Mouse (Mus musculus) liver, embryonic 13.5 days (tissue): Measurements from ENCODE around the gene Ybx2. TPM values are rescaled to one million over a fixed set of nuclear protein-coding genes. Genes with fewer than 3 reads are reported as not detected.
A peak's percentile ranks its signal among the peaks of the same experiment; 100 is the strongest.
"Not testable (repeated sequence)": the region's sequence is repeated elsewhere in the genome, so short reads cannot be mapped to it uniquely, and the experiment has no call there.

Experiments
- ATAC-seq: fragments of 200-750 bp; cut with Nextera tagmentation; 2 replicates; pipeline ENCODE4 v1.8.0; 2017; ENCODE audit warnings: low read depth, mild to moderate bottlenecking, moderate number of reproducible peaks, moderate library complexity
- DNase-seq: peaks from one replicate; pipeline ENCODE4 v3.0.0; 2022
- H3K27ac ChIP-seq: fragments of 300-500 bp; sonication (generic); 2 replicates; pipeline ENCODE4 v1.5.1; 2015; ENCODE audit warnings: moderate library complexity, mild to moderate bottlenecking, inconsistent platforms
- H3K27me3 ChIP-seq: fragments of 300-500 bp; sonication (generic); 2 replicates; pipeline ENCODE4 v1.6.1; 2015; ENCODE audit warnings: mild to moderate bottlenecking, inconsistent platforms
- H3K36me3 ChIP-seq: fragments of 300-500 bp; sonication (generic); 2 replicates; pipeline ENCODE4 v1.6.1; 2015; ENCODE audit warnings: mild to moderate bottlenecking, inconsistent platforms
- H3K4me1 ChIP-seq: fragments of 300-500 bp; sonication (generic); replicated peaks from 2 replicates; pipeline ENCODE4 v1.6.1; 2015; ENCODE audit warnings: inconsistent platforms
- H3K4me2 ChIP-seq: fragments of 300-500 bp; sonication (generic); 2 replicates; pipeline ENCODE4 v1.6.1; 2015; ENCODE audit warnings: inconsistent platforms, mild to moderate bottlenecking, moderate library complexity
- H3K4me3 ChIP-seq: fragments of 300-500 bp; sonication (generic); replicated peaks from 2 replicates; pipeline ENCODE4 v1.5.1; 2015; ENCODE audit warnings: mild to moderate bottlenecking, inconsistent platforms
- H3K9ac ChIP-seq: fragments of 300-500 bp; sonication (generic); 2 replicates; pipeline ENCODE4 v1.6.1; 2015; ENCODE audit warnings: mild to moderate bottlenecking, inconsistent platforms
- H3K9me3 ChIP-seq: fragments of 300-500 bp; sonication (generic); replicated peaks from 2 replicates; pipeline ENCODE4 v1.6.1; 2016; ENCODE audit warnings: inconsistent platforms
- WGBS: fragments of 180-500 bp; shearing (Covaris S2); methylation state at CpG from one replicate; pipeline ENCODE4 v1.1.7; 2015; ENCODE audit not compliant: insufficient replicate concordance; 5-methylcytosine and 5-hydroxymethylcytosine counted together
- polyA plus RNA-seq: library from polyadenylated mRNA; unstranded; fragments of >200 nt; fragmentation: Nextera tagmentation; extraction: Ambion mirVana; gene quantifications from 2 replicates; pipeline ENCODE4 v1.2.1, GENCODE M21; 2015

Ybx2 gene
- polyA plus RNA-seq, 1 experiment from 2014 or later, result 0.30 TPM

DNA sequence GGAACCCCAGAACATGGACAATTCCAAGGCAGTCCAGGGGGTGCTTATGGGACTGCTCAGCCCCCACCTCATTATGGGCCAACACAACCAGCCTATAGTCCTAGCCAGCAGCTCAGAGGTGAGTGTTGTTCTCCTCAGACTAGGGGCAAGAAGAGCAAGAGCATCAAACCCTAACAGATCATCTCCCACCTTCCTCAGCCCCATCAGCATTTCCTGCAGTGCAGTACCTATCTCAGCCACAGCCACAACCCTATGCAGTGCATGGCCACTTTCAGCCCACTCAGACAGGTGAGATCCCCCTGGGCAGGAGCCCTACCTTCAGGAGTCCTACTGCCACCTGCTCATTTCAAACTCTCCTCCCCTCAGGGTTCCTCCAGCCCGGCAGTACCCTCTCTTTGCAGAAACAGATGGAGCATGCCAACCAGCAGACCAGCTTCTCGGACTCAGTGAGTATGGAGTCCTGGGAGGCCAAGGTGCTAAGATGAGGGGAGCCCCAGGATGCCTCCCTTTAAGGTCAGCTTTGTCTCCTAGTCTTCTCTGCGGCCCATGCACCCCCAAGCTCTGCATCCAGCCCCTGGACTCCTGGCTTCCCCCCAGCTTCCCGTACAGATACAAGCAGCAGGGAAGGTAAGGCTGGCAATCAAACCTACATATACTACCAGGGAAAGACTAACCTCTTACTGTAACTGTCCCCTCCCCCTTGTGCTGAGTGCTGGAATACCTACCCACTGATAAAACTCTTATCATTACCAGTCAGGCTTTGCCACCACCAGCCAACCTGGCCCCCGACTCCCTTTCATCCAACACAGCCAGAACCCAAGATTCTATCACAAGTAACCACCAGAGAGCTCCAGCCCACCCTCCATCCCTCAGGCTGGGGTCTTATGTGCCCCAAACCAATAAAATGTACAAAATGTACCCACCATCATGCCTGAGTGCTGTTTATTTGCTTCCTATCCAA, 19.6 kb upstream of the Ybx2 start:
- ATAC-seq, result peak; percentile 70
- DNase-seq, result peak; percentile 83
- peak overlapping the region; percentile 98 for H3K4me2 ChIP-seq
- peak overlapping the region; percentile 91 for H3K4me3 ChIP-seq
- no peaks in the 10 kb centered on the region for H3K9me3 ChIP-seq
- peak overlapping the region; percentile 99 for H3K27ac ChIP-seq
- no peaks in the 10 kb centered on the region for H3K27me3 ChIP-seq
- H3K9ac ChIP-seq, result peak overlapping the region; percentile 99
- peaks cover 75% of the 10 kb centered on the region for H3K36me3 ChIP-seq
- peaks cover 62% of the 10 kb centered on the region for H3K4me1 ChIP-seq
- 16% methylated on average over 5 of the region's 5 CpGs for WGBS

DNA sequence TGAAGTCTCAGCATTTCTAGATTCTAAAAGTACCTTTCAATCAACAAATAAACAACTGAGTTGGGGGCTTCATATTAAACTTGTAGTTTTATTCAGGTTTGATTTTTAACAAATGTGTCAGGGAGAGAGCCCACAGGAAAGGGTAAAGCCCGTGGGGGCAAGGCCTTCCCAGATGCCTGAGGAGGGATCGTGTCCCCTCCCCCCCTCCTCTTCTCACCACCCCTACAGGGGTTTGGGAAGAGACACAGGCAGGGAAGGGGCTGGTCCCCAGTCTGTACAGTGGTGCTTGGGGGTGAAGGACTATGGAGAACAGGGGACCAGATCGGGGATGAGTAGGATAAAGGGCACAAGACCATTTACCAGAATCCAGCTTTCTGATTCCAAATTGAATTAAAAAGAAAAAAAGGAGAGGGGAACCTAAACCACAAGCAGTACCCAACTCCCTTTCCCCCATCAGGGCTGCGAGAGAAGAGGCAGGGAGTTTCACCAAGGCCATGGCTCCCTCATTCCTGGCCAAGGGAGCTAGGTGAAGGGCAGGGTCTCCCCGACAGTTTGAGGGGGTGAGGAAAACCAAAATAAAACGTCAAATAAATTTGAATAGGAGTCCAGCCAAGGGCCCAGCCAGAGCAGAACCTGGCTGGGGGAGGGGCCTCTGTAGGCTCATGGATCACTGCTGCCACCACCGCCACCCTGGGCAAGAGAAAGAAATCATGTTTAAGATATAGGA, 18.8 kb upstream of the Ybx2 start:
- H3K4me2 ChIP-seq, result peak overlapping the region; percentile 98
- peaks cover 62% of the 10 kb centered on the region for H3K4me1 ChIP-seq
- H3K9me3 ChIP-seq, H3K27me3 ChIP-seq, ATAC-seq, DNase-seq: not testable (repeated sequence)
- peaks cover 67% of the 10 kb centered on the region for H3K36me3 ChIP-seq
- peak overlapping the region; percentile 91 for H3K4me3 ChIP-seq
- peak overlapping the region; percentile 99 for H3K27ac ChIP-seq
- peak overlapping the region; percentile 99 for H3K9ac ChIP-seq
- 20% methylated on average over 7 of the region's 7 CpGs for WGBS

DNA sequence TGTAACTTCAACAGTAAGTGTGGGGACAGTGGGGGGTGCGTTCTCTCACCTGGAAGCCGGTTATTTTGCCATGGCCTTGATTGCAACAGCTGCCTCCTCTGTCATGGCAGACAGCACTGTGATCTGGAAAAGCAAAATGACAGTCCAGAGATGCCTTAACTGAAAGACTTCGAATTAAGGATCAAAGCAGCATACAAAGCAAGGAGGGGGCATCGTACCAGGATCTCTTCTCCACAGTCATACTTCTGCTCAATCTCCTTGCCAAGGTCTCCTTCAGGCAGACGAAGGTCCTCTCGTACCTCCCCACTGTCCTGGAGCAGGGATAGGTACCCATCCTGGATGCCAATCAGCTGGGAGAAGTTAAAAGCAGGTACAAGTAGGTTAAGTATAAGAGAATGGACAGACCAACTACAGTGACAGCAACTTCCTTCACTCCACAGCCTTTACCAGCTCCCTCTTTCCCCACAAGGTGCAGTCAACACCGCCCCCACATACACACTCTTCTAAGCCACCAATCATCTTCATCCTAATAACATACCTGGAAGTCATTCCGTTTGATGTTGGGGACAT, 18.1 kb upstream of the Ybx2 start:
- Histone ChIP-seq H3K4me3 (peak overlapping the region; percentile 91), H3K36me3 (peaks cover 60% of the 10 kb centered on the region), H3K4me1 (peaks cover 68% of the 10 kb centered on the region), H3K9ac (peak overlapping the region; percentile 99), H3K9me3 (no peaks in the 10 kb centered on the region), H3K4me2 (peak overlapping the region; percentile 98), H3K27me3 (no peaks in the 10 kb centered on the region), H3K27ac (peak overlapping the region; percentile 99)
- DNase-seq, result no peak
- ATAC-seq, result no peak
- WGBS, result 61% methylated on average over 8 of the region's 8 CpGs

DNA sequence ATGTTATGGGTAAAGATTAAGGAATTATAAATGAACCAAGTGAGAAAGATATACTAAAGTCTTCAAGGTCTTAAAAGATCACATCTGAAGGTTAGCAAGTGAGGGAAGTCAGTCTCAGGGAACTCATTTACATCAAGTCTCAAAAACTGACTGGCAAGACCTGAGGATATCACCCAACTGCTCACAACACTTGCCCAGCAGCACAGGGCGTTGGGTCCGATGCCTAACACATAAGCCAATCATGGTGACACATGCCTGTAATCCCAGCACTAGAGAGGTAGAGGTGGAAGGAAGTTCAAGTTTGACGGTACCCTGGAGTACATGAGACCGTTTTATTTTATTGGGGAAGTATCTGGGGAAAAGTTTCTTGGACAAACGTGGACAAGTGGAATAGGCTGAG, 17.5 kb upstream of the Ybx2 start:
- H3K9ac ChIP-seq, result peak overlapping the region; percentile 99
- WGBS, result 71% methylated on average over 5 of the region's 5 CpGs
- peaks cover 68% of the 10 kb centered on the region for H3K4me1 ChIP-seq
- H3K27ac ChIP-seq, result peak overlapping the region; percentile 99
- DNase-seq (no peak), ATAC-seq (no peak)
- H3K4me3 ChIP-seq, result peak overlapping the region; percentile 91
- peak overlapping the region; percentile 98 for H3K4me2 ChIP-seq
- no peaks in the 10 kb centered on the region for H3K27me3 ChIP-seq
- peaks cover 54% of the 10 kb centered on the region for H3K36me3 ChIP-seq
- no peaks in the 10 kb centered on the region for H3K9me3 ChIP-seq

DNA sequence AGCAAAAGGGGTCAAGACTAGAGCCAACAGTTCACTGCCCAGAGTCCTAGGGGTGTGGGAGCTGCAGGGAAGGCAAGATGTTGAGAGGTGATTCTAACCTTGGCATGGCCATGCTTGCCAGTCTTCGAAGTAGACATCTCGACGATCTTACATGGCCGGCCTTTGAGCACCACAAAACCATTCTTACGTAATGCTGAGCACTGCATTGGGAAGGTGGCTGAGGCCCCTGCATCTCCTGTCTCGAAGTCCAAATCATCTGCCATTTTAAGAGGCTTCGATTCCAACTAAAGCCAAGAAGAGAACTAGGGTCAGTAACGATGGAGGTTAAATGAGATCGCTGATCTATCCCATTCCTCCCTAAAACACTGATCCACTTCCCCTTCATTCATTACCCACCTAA, 16.5 kb upstream of the Ybx2 start:
- Histone ChIP-seq H3K4me1 (peaks cover 72% of the 10 kb centered on the region), H3K27ac (peak overlapping the region; percentile 99), H3K4me3 (peak overlapping the region; percentile 91), H3K9ac (peak overlapping the region; percentile 99), H3K27me3 (no peaks in the 10 kb centered on the region), H3K36me3 (peaks cover 50% of the 10 kb centered on the region), H3K9me3 (no peaks in the 10 kb centered on the region), H3K4me2 (peak overlapping the region; percentile 98)
- DNase-seq, result no peak
- 43% methylated on average over 9 of the region's 9 CpGs for WGBS
- ATAC-seq, result no peak

DNA sequence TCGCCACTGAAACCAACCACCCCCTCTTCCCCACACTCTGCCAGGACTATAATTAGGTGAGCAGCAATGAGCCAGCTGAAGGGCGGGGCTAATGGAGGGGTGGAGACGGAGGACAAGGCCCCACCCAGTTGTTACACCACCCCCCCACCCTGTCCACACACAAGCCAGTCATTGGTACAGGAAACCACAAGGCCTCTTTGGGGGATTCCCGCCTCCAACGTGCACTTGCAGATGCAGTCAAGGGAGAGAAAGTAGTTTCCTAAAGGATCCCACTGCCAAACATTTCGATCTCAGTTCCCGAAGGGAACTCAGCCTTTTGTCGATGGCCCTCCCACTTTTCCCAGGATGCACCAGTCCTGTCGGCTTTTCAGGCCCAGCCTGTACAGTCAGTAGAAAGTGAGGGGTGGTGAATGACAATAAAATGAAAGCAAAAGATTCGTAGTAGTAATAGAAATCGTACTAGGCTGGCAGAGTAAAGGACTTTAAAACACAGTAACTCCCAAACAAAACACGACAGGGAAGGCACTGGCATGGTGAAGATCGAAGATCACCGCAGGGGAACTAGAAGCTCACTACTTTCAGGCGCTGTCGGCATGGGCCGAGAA, 15.8 kb upstream of the Ybx2 start:
- DNase-seq (peak; percentile 87), ATAC-seq (peak; percentile 47)
- WGBS, result under 1% methylated on average over 17 of the region's 17 CpGs
- Histone ChIP-seq H3K4me1 (peaks cover 72% of the 10 kb centered on the region), H3K9me3 (no peaks in the 10 kb centered on the region), H3K4me2 (peak overlapping the region; percentile 98), H3K27ac (peak overlapping the region; percentile 99), H3K27me3 (no peaks in the 10 kb centered on the region), H3K36me3 (peaks cover 47% of the 10 kb centered on the region), H3K9ac (peak overlapping the region; percentile 99), H3K4me3 (peak overlapping the region; percentile 91)

DNA sequence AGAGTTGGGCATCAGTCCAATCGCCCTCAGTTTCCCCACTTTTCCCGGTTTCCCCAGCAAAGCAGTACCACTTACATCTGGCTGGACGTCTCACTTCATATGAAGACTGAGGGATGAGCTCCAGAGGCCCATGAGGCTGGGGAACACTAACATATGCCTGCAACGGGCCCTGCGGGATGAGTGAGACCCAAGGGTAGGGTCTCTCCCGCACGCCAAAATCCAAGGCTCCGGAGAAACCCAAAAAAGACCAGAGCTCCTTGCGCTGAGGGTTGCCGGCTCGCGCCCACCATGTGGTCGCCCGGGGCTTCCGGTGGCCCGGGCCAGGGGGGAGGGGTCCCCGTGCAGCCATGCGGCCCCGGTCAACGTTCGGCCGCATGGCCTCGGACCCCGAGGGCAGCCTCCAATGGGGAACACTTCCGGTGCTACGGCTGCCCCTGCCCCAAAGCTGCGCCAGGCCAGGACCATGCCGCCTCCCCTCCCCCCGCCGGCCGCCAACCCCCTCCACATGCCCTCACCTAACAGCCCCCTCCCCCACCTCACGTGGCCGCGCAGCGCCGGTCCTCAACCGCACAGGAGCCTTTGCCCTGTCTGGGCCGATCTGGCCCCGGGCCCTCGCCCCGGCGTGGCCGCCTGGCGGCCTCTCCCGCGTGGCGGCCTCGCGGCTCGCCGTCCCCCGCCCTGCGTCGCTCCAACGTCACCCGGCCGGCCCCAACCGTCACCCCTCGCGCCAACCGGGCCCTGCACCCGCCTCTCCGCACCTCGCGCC, 15.1 kb upstream of the Ybx2 start:
- Histone ChIP-seq H3K36me3 (peaks cover 41% of the 10 kb centered on the region), H3K4me2 (peak overlapping the region; percentile 98), H3K4me3 (peak overlapping the region; percentile 91), H3K27ac (peak overlapping the region; percentile 99), H3K27me3 (no peaks in the 10 kb centered on the region), H3K4me1 (peaks cover 65% of the 10 kb centered on the region), H3K9me3 (no peaks in the 10 kb centered on the region), H3K9ac (peak overlapping the region; percentile 99)
- ATAC-seq (peak; percentile 4; the same call in 1 of the 2 replicates), DNase-seq (peak; percentile 23)
- under 1% methylated on average over 58 of the region's 65 CpGs for WGBS

DNA sequence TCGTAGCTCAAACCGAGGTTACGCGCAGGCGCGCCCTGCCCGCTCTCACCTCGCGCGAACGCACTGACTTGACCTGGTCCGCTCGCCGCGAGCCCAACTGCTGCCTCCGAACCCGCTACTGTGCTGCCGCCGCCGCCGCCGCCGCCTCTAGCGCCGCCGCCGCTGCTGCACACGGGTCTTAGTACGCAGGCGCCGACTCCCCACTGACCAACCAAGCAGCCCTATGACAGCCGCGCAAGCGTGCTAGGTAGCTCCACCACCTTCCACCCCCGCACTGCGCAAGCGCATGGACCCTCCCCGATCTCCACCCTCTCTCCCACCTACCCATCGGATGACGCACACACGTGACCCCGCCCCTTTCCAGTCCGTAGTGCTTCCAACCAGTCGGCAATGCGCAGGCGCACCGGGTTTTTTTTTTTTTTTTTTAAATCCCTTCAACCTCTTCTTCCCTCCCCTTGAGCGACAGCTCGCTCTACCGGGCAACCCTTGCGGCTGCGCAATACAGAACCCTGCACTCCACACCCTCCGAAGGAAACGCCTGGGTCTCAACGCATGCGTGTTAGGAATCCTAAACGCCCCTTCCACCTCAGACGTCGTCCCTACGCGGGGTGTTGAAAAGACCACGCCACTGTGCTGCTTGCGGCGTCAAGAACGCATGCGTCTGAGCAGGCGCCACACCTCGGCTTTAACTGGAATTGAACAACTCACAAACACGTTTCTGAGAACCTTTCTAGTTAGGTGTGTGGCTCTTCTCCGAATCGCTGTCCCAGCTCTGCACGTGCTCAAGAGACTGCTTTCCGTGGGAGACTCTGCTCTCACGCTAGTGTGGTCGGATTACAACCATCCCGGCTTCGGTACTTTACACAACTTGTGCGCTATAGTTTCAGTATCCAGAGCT, 14.2 kb upstream of the Ybx2 start, which contains the start of gene Eif5a:
TSS of gene Eif5a (minus strand) at position 845 of the 898 bp plus-strand sequence.
- H3K27me3 ChIP-seq, result no peaks in the 10 kb centered on the region
- H3K4me3 ChIP-seq, result peak within 1 kb of the TSS; percentile 91
- H3K36me3 ChIP-seq, result peaks cover 31% of the 10 kb centered on the region
- DNase-seq (peak; percentile 100), ATAC-seq (peak; percentile 90)
- no peaks in the 10 kb centered on the region for H3K9me3 ChIP-seq
- under 1% methylated on average over 78 of the region's 78 CpGs for WGBS
- H3K4me1 ChIP-seq, result peaks cover 56% of the 10 kb centered on the region
- peak within 1 kb of the TSS; percentile 99 for H3K27ac ChIP-seq
- peak within 1 kb of the TSS; percentile 99 for H3K9ac ChIP-seq
- H3K4me2 ChIP-seq, result peak within 1 kb of the TSS; percentile 98

DNA sequence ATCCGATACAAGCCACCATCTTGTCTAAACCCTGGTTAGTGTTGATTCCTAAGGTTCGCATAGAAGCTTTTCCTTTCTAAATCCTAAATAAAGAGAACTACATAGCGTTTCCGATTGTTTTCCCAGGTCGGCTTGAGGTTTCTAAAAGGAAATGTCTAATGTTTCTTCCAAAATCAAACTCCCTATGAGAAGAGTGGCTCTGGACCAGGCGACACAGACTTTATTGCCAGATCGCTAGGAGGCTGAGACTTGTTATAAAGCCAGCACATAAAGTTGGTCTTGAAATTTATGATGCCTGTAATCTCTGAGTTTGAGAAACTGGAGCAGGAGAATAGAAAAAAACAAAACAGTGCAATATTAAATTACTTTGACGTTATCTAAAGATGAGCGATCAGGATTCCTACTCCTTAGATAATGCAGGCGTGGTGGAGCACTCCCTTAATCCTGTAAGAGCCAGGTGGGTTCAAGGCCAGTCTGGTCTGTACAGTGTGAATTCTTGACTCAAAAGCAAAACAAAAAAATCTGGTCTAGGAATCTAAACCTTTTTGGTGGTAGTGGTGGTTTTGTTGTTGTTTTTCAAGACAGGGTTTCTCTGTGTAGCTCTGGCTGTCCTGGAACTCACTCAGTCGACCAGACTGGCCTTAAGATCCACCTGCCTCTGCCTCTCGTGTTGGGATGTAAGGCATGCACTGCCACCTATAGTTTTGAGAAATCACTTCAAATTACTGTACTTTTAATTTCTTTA, 13.4 kb upstream of the Ybx2 start:
- WGBS, result 3% methylated on average over 12 of the region's 12 CpGs

More for the DNA sequence above, 13.4 kb upstream of the Ybx2 start:
- H3K9ac ChIP-seq, result peak overlapping the region; percentile 78
- H3K27ac ChIP-seq, result peak overlapping the region; percentile 99
- peaks cover 48% of the 10 kb centered on the region for H3K4me1 ChIP-seq
- H3K4me3 ChIP-seq, result peak overlapping the region; percentile 91
- no peak for ATAC-seq
- H3K36me3 ChIP-seq, result peaks cover 23% of the 10 kb centered on the region
- DNase-seq, result no peak
- H3K4me2 ChIP-seq, result peak overlapping the region; percentile 84
- no peaks in the 10 kb centered on the region for H3K27me3 ChIP-seq
- H3K9me3 ChIP-seq, result no peaks in the 10 kb centered on the region
